Mouse (Mus musculus): ENCODE results near the gene Mark3.

- TF ChIP-seq EP300 (IDR thresholded peaks at IDR 0.05; ENCODE audit: insufficient read depth, low read depth, low read length) (no peak), CTCF (IDR thresholded peaks at IDR 0.05) (no peak), POLR2A (IDR thresholded peaks at IDR 0.05; ENCODE audit: insufficient read depth, low read depth, low read length) (no peak)
Observed at GRCm38 (mm10) chr12:111667421-111667820, 93.1 kb downstream of the Mark3 start.

All from heart, adult 2 months (tissue).